Mouse (Mus musculus) cortical plate, adult 2 months (tissue): ENCODE measurements around the gene Kcnip4.

Source experiments
- CTCF ChIP-seq: fragments of 200-500 bp; IDR thresholded peaks from 2 replicates; pipeline ENCODE4 v1.5.1; 2011; ENCODE audit warnings: mild to moderate bottlenecking, control low read depth, low read length; ENCODE audit not compliant: insufficient read depth; ENCODE audit errors: extremely low read depth
- POLR2A ChIP-seq: fragments of 200-500 bp; IDR thresholded peaks from 2 replicates; pipeline ENCODE4 v1.6.1; 2011; ENCODE audit warnings: mild to moderate bottlenecking, low read length, control low read depth; ENCODE audit not compliant: insufficient read depth; ENCODE audit errors: extremely low read depth

- no peak for TF ChIP-seq CTCF
- no peak for TF ChIP-seq POLR2A
These were observed 39.0 kb upstream of the Kcnip4 start for GRCm38 (mm10) chr5:49563751-49564150.
